Mouse (Mus musculus) limb, embryonic 14.5 days (tissue): ENCODE data around the gene Cryzl1. TPM values are rescaled to one million over a fixed set of nuclear protein-coding genes. Genes with fewer than 3 reads are reported as not detected.
"Not testable (repeated sequence)": the region's sequence is repeated elsewhere in the genome, so short reads cannot be mapped to it uniquely, and the experiment has no call there.

Source experiments
- ATAC-seq: fragments of 200-750 bp; cut with Nextera tagmentation; 2 replicates; pipeline ENCODE4 v1.8.0; 2017; ENCODE audit warnings: low read depth, moderate number of reproducible peaks, moderate TSS enrichment; ENCODE audit not compliant: low FRiP score
- DNase-seq: peaks from one replicate; pipeline ENCODE4 v3.0.0-alpha.2; 2015; ENCODE audit warnings: low spot score
- H3K27ac ChIP-seq: fragments of 300-500 bp; sonication (generic); replicated peaks from 2 replicates; pipeline ENCODE4 v1.5.1; 2014; ENCODE audit warnings: low read depth, mild to moderate bottlenecking, low read length, moderate library complexity, mixed read lengths
- H3K27me3 ChIP-seq: fragments of 300-500 bp; sonication (generic); 2 replicates; pipeline ENCODE4 v1.6.1; 2014; ENCODE audit warnings: low read length, mixed read lengths; ENCODE audit not compliant: control insufficient read depth, insufficient read depth
- H3K36me3 ChIP-seq: fragments of 300-500 bp; sonication (generic); 2 replicates; pipeline ENCODE4 v1.6.1; 2014; ENCODE audit warnings: mild to moderate bottlenecking, low read length, moderate library complexity, mixed read lengths; ENCODE audit not compliant: control insufficient read depth, insufficient read depth
- H3K4me1 ChIP-seq: fragments of 300-500 bp; sonication (generic); 2 replicates; pipeline ENCODE4 v1.6.1; 2014; ENCODE audit warnings: antibody characterized with exemption, low read length, mixed read lengths; ENCODE audit not compliant: control insufficient read depth, insufficient read depth
- H3K4me2 ChIP-seq: fragments of 300-500 bp; sonication (generic); replicated peaks from 2 replicates; pipeline ENCODE4 v1.6.1; 2014; ENCODE audit warnings: low read depth, mild to moderate bottlenecking, low read length, moderate library complexity; ENCODE audit not compliant: severe bottlenecking
- H3K4me3 ChIP-seq: fragments of 300-500 bp; sonication (generic); replicated peaks from 2 replicates; pipeline ENCODE4 v1.5.1; 2014; ENCODE audit warnings: low read length
- H3K9ac ChIP-seq: fragments of 300-500 bp; sonication (generic); 2 replicates; pipeline ENCODE4 v1.6.1; 2014; ENCODE audit warnings: mild to moderate bottlenecking, low read depth, low read length, moderate library complexity; ENCODE audit not compliant: severe bottlenecking
- H3K9me3 ChIP-seq: fragments of 300-500 bp; sonication (generic); 2 replicates; pipeline ENCODE4 v1.6.1; 2016; ENCODE audit warnings: low read length; ENCODE audit not compliant: control insufficient read depth
- POLR2A ChIP-seq: fragments of 200-500 bp; IDR thresholded peaks from 2 replicates; pipeline ENCODE4 v1.8.0; 2012; ENCODE audit warnings: inconsistent platforms, mild to moderate bottlenecking, moderate library complexity, borderline replicate concordance; ENCODE audit not compliant: insufficient read depth, insufficient read length; ENCODE audit errors: extremely low read depth
- WGBS: fragments of 180-500 bp; shearing (Covaris S2); extraction: QIAGEN DNeasy Blood & Tissue Kit; methylation state at CpG from one replicate; pipeline ENCODE4 v1.1.7; 2014; 5-methylcytosine and 5-hydroxymethylcytosine counted together
- polyA plus RNA-seq, 2 experiments: library from polyadenylated mRNA; depleted of rRNA in 1 of 2; stranded (reverse) in 1 of 2; unstranded in 1 of 2; fragments of >200 nt; fragmentation: Nextera tagmentation in 1 of 2; extraction: Ambion mirVana in 1 of 2; gene quantifications; 2 replicates each; pipeline versions ENCODE4 v1.2.1 to v1.2.3; 2012 to 2014

Cryzl1 gene
- polyA plus RNA-seq, 2 experiments = 54.3 to 69.1 TPM

DNA sequence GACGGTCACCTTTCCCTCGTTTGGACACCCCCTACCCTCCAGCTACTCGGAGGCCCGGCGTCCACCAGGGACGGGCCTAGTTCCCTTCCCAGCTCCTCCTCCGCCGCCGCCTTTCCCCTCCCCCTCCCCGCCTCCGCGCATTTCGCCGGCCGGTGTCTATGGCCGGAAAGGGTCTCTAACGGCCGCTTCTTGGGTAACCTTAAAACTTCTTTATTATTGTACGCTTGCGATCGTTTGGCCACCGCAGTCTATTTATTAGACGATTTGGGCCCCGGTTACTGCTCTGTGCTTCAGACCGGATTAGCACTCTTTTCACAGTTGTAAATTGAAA lies 80.6 kb downstream of the Cryzl1 start:
- Histone ChIP-seq H3K4me2 (peak overlapping the region; percentile 58), H3K9ac (peak overlapping the region; percentile 95), H3K27me3 (no peaks in the 10 kb centered on the region), H3K36me3 (peaks cover 12% of the 10 kb centered on the region), H3K27ac (peak overlapping the region; percentile 98), H3K9me3 (no peaks in the 10 kb centered on the region), H3K4me1 (peaks cover 12% of the 10 kb centered on the region; the same call in 1 of the 2 replicates), H3K4me3 (peak overlapping the region; percentile 77)
- DNase-seq = peak; percentile 56
- TF ChIP-seq POLR2A = no peak
- WGBS = under 1% methylated on average over 20 of the region's 25 CpGs
- ATAC-seq = peak; percentile 35

DNA sequence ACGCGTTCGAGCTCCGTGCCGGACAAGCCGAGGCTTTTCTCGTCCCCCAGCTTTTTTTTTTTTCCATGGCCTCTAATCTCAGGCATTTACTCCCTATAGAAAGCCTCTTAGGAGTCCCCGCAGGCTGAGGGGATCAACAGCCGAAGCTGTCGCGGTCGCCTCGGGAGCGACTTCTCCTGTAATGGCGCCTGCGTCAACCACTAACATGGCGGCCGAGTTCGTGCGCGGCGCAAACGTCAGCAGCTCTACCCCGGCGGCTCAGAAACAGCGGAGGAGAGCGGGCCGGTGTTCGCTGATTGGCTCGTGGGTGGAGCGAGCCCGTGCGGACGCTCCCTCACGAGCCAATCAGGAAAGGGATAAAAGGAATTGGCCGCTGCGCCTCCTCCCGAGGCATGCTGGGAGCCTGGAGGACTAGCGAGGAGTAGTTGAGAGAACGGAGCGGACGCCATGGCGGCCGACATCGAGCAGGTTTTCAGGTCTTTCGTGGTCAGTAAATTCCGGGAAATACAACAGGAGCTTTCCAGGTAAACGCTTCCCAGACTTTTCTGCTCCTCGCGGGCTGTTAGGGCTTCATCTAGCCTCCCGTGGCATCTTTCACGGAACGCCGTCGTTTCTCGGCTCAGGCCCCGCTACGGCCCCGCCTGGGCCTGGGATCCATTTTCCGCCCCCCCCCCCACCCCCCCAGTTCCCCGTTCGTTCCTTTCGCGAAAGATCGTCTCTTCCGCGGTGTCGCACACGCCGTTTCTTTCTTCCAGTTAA lies 81.1 kb downstream of the Cryzl1 start, which contains the start of gene Son:
Gene Son, plus strand, starts transcription at position 46 of the 759 bp plus-strand sequence.
- H3K4me1 ChIP-seq = peaks cover 12% of the 10 kb centered on the region; the same call in 1 of the 2 replicates
- H3K9me3 ChIP-seq = no peaks in the 10 kb centered on the region
- peaks cover 14% of the 10 kb centered on the region for H3K36me3 ChIP-seq
- H3K9ac ChIP-seq = peak within 1 kb of the TSS; percentile 95
- peak within 1 kb of the TSS; percentile 81 for H3K4me2 ChIP-seq
- under 1% methylated on average over 64 of the region's 70 CpGs for WGBS
- peak; percentile 98; the same call in 1 of the 2 replicates for TF ChIP-seq POLR2A
- peak within 1 kb of the TSS; percentile 77 for H3K4me3 ChIP-seq
- peak; percentile 95 for ATAC-seq
- peak; percentile 97 for DNase-seq
- H3K27me3 ChIP-seq = no peaks in the 10 kb centered on the region
- H3K27ac ChIP-seq = peak within 1 kb of the TSS; percentile 98

DNA sequence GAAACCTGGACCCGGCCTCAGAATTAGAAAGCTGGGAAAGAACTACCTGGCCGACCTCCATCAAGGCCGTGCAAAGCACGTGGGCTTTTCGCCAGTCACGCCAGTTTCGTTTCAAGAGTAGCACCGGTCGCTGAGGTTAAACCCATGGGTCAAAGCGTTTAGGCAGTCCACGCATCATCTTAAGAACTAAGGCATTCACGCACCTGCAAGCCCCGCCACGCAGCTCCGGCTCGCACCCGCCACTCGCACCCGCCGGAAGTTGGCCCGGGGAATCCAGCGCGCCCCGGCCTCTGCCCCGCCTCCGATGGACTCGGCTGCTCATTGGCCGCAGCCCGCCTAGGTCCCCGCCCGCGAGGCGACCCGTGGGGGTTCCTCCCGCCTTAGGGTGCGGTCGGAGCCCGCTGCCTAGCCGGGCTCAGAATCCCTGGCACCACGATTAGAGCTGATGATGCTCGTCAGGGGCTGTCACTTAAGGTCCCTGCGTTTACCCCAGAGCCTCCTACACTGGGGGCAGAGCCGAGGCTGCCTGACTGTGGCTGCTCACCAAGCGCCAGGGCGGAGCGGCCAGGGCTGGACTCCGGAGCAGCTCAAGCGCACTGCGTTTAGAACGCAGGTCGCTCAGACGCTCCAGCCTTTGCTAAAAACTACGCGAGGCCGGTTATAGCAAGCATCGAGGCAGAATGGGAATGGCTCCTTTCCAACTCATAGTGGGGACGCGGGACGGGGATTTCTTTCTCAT lies 81.9 kb downstream of the Cryzl1 start, which contains the start of gene Gart:
Gene Gart, minus strand, starts transcription at position 272 of the 739 bp plus-strand sequence.
- ATAC-seq = peak; percentile 86
- peak within 1 kb of the TSS; percentile 95 for H3K9ac ChIP-seq
- peak; percentile 97 for TF ChIP-seq POLR2A

DNA sequence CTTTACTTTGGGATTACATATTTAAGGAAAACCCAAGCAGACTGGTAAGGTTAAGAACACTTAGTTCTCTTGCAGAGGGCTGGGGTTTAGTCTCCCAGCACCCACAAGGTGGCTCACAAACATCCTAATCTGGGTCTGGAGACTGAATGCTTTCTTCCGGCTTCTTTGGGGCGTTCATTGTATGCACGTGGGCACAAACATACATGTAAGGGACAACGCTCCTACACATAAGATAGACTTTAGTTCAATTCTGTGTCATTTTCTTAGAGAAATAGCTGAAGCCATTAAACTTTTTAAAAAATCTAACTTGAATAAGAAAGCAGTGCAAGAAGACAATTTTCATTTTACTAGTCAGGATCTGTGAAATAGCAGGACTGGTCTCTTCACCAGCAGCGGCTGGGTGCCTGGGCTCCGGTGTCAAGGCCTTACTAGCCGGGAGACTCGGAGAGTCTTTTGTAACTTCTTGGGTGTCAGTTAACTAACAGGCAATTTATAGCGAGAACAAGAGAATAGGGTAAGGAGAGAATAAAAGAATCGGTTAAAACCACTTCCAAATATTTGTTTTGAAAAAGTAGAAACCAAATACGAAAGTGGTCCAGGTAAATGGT lies 82.7 kb downstream of the Cryzl1 start:
- H3K4me1 ChIP-seq = peaks cover 12% of the 10 kb centered on the region; the same call in 1 of the 2 replicates
- no peaks in the 10 kb centered on the region for H3K9me3 ChIP-seq
- peak overlapping the region; percentile 98 for H3K27ac ChIP-seq
- DNase-seq (peak; percentile 12), ATAC-seq (no peak)
- no peaks in the 10 kb centered on the region for H3K27me3 ChIP-seq
- peak overlapping the region; percentile 81 for H3K9ac ChIP-seq
- H3K36me3 ChIP-seq = peaks cover 18% of the 10 kb centered on the region
- TF ChIP-seq POLR2A = no peak
- peak overlapping the region; percentile 81 for H3K4me2 ChIP-seq
- WGBS = 1% methylated on average over 11 of the region's 11 CpGs
- H3K4me3 ChIP-seq = peak overlapping the region; percentile 77

More for the DNA sequence above, 81.9 kb downstream of the Cryzl1 start, which contains the start of gene Gart:
- Histone ChIP-seq H3K9me3 (no peaks in the 10 kb centered on the region), H3K4me3 (peak within 1 kb of the TSS; percentile 77), H3K27ac (peak within 1 kb of the TSS; percentile 98), H3K4me1 (peaks cover 12% of the 10 kb centered on the region; the same call in 1 of the 2 replicates), H3K36me3 (peaks cover 14% of the 10 kb centered on the region), H3K27me3 (no peaks in the 10 kb centered on the region), H3K4me2 (peak within 1 kb of the TSS; percentile 81)
- peak; percentile 94 for DNase-seq
- WGBS = 2% methylated on average over 50 of the region's 59 CpGs

DNA sequence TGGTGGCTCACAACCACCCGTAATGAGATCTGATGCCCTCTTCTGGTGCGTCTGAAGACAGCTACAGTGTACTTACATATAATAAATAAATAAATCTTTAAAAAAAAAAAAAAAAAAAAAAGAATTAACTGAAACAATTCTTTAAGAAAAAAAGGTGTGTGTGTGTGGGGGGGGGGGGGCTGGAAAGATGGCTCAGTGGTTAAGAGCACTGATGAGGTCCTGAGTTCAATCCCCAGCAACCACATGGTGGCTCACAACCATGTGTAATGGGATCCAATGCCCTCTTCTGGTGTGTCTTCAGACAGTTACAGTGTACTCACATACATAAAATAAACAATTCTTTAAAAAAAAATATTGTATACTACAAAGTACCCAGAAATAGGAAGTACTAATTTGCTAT lies 83.4 kb downstream of the Cryzl1 start:
- H3K27ac ChIP-seq, H3K9ac ChIP-seq, H3K9me3 ChIP-seq, H3K4me3 ChIP-seq, DNase-seq, H3K27me3 ChIP-seq, ATAC-seq: not testable (repeated sequence)
- no CpG with 5 or more reads among the region's 2 CpGs for WGBS
- peaks cover 23% of the 10 kb centered on the region for H3K36me3 ChIP-seq
- H3K4me1 ChIP-seq = peaks cover 12% of the 10 kb centered on the region; the same call in 1 of the 2 replicates
- peak overlapping the region; percentile 81; the same call in 1 of the 2 replicates for H3K4me2 ChIP-seq
